Mouse (Mus musculus) large intestine, adult 2 months (tissue): ENCODE results near the gene Tnpo2. TPM values are rescaled to one million over a fixed set of nuclear protein-coding genes. Genes with fewer than 3 reads are reported as not detected.

Experiments
- DNase-seq: peaks from one replicate; pipeline ENCODE4 v3.0.0-alpha.2; 2012; ENCODE audit warnings: low read depth, low spot score
- WGBS: fragments of 180-500 bp; shearing (Covaris S2); methylation state at CpG from one replicate; pipeline ENCODE4 v1.1.7; 2018; 5-methylcytosine and 5-hydroxymethylcytosine counted together
- polyA plus RNA-seq: library from polyadenylated mRNA; depleted of rRNA; stranded (reverse); fragments of >200 nt; gene quantifications from 2 replicates; pipeline ENCODE4 v1.2.3, GENCODE M21; 2012

Gene Tnpo2
- polyA plus RNA-seq, 1 experiment: 34.5 TPM

DNA sequence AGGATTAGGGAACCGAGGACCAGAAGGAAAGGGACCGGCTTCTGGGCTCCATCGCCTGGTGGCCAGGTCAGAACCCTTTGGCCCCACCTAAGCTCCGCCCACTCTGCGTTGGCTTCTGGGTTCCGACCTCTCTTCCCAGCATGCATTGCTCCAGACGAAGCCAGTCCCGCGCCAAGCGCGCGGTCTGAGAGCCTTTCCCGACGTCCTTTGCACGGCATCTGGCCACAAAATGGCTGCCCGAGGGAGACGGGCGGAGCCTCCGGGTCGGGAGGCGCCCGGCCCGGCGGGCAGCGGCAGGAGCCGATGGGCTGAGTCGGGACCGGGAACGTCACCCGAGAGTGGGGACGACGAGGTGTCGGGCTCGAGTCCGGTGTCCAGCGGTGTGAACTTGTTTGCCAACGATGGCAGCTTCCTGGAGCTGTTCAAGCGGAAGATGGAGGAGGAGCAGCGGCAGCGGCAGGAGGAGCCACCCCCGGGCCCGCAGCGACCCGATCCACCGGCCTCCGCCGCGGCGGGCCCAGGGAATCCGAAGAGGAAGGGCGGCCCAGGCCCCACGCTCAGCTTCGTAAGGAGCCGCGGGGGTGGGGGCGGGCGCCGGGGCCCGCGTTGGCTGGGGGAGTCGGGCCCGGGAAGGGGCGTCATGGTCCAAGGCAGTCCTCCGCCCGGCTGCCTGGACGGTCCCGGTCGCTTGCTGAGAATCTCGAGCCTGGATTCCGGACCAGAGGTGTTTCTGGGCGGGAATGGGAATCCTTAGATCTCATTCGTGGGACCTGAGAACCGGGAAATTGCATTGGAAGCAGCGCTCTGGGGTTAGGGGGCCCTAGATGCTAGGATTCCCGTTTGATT, 9.8 kb upstream of the Tnpo2 start, which contains the start of gene Trir:
TSS of gene Trir (plus strand) at position 154 of the 846 bp plus-strand sequence.
- under 1% methylated on average over 74 of the region's 75 CpGs for WGBS
- DNase-seq: peak; percentile 96

DNA sequence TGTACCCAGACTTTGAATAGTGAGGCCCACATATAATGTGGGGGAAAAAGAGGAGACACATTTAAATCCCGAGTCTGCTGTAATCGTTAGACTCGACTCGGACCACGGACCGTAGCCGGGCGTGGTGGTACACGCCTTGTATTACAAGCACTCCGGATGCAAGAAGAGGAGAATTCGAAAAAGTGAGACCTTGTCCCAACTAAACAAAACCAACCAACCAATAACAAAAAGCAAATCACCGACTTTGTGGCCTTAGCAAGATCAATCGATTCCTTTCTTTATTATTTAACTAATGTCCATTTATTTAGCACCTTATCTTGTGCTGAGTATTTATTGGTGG, 9.2 kb upstream of the Tnpo2 start:
- WGBS: 1% methylated on average over 13 of the region's 13 CpGs
- no peak for DNase-seq

DNA sequence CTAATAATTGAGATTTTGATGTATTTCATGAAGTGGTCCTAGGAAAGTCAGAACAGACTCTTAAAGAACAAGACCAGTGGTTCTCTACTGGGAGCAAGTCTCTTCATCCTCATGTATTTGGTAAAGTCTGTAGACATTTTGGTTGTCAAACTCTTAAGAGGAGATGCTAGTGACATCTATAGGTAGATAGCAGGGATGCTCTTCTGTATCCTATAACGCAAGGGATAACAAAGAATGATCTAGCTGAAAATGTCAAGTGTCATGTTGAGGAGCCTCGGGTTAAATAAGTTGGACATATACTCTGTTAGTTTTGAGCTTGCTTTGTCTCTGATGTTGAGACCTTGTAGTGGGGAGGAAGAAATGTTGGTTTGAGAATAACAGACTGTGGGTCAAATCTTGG, 8.8 kb upstream of the Tnpo2 start:
- 7% methylated on average over 2 of the region's 2 CpGs for WGBS

DNA sequence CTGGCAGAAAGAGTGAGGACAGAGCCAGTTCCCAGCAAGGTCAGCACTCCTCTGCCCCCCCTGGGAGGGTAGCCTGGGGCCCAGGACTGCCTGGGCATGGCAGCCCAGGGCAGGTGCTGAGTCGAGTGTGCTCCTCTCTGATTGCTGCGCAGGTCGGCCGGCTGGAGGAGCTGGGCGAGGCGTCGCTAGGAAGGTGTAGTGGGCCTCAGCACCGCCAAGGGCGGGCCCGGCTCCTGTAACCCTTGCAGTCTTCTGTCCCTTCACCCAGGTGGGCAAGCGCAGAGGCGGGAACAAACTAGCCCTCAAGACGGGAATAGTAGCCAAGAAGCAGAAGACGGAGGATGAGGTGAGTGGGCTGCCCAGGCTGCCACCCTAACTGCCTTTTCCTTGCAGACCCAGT, 7.4 kb upstream of the Tnpo2 start:
- no peak for DNase-seq
- WGBS: 74% methylated on average over 14 of the region's 14 CpGs

More for the DNA sequence above, 8.8 kb upstream of the Tnpo2 start:
- no peak for DNase-seq

DNA sequence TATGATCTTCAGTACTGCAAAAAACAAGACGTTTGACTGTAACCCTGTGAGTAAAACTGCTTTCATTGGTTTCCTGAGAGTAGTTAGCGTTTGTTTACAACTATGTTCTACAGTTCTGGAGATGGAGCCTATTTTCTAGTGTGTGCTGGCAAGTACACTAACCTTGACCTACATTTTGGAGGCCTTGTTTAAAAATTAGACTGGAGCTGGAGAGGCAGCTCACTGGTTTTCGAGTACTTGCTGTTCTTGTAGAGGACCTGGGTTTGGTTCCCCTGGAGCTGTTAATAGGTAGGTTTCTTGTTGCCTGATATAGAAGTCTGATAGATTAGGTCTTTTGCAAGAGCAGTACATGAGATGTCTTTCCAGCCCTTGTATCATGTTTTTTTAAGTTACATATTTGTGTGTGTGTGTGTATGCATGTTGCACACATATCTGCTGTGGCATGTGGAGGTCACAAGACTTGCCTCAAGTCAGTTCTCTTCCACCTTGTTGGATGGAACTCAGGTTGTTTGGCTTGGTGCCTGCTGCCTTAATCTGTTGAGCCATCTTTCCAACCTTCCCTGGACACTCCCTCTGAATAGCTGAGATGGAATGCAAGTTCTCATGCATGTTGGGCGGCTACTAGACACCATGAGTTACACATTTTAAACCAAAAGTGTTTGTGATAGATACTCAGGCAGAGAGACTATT, 3.9 kb upstream of the Tnpo2 start:
- 61% methylated on average over 4 of the region's 4 CpGs for WGBS
- DNase-seq: no peak

DNA sequence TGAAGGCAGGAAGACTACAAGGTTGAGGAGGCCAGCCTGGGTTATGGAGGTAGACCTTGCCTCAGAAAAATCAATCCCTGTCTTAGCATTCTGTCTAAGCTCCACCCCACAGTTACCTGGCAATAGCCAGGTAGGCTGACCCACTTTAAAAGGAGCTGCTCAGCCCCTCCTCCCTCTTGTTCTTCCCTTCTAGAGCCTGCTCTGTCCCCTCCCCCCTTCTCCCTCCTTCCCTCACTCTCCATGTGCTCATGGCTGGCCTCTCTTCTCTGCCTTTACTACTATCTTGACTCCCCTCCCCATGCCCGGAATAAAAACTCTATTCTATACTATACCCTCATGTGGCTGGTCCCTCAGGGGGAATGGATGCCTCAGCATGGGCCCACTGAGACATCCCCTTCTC, 2.8 kb upstream of the Tnpo2 start:
- DNase-seq: no peak
- WGBS: 59% methylated on average over 1 of the region's 1 CpGs

DNA sequence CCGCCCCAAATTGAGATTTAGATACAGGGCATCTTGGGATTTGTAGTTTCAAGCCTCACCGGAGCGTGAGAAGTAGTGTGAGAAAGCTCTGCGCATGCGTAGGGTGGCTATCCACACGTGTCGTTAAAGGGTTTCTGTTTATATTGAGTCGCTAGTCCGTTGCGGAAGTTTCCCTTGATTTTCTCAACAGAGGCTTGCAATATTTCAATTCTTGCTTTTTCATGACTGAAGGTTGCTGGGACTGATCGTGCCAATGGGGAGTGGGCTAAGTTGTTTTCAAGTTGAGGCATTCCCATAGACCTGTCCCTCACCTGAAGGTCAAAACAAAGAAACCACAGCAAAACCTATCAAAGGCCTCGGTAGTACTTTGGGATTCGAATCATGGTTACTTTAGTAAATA, 2.0 kb upstream of the Tnpo2 start:
- DNase-seq: no peak
- 3% methylated on average over 13 of the region's 13 CpGs for WGBS

DNA sequence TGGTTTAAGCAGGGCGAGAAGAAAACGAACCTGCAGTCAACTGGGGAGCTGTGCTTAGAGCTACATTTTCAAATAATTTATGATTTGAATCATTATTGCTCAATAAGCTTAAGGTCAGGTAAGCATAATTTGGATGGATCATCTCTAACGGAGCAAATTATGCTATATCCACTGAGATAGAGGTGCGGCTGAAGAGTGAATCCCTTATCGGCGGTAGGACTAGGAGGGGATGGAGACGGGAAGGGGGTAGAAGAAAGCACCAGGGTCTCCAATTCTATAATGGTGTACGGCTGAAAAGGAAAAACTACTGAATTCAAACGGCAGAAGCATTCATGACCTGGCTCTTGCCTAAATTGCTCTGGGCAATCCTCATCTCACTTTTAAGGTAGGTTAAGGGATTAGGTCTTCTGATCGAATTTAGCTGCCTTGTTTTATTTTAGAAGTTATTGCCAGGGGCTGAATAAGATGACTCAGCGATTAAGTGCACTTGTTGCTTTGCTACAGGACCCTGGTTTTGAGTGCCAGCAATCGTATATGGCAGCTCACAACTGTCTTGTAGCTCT, 1.5 kb upstream of the Tnpo2 start:
- no peak for DNase-seq
- WGBS: 3% methylated on average over 12 of the region's 12 CpGs

DNA sequence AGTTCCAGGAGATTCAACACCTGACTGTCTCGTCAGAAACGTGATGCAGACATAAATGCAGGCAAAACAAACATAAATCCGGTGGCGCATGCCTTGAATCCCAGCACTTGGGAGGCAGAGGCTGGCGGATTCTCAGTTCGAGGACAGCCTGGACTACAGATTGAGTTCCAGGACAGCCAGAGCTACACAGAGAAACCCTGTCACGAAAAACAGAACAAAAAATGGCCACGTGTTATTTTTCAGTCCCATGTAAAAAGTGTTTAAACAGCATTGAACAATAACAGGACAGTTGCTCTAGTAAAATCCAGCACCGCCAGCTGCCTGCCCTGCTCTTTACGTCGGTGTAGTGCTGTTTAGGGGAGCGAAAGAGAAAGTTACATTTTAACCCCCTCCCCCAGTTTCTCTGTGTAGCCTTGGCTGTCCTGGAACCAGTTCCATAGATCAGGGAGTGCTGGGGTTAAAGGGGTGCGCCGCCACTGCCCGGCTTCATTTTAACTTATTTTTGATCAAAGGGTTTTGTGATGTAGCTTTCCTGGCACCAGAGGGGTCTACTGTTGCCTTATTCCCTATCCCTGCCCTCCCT, 896 bp upstream of the Tnpo2 start:
- WGBS: under 1% methylated on average over 15 of the region's 15 CpGs

DNA sequence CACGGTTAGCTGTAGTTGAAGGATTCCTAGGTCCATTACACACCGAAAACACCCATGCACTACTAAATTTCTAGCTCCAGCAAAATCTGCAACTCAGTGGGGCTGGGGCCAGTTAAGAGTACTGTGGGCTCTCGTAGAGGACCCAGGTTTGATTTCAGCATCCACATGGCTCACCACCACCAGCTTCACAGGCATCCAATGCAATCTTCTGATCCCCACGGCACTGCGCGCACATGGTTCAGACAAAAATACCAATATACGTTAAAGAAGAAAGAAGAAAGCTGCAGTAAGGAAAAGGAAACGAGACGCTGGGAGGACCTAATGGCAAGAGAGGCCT, 366 bp upstream of the Tnpo2 start:
- DNase-seq: no peak
- WGBS: 0% methylated on average over 9 of the region's 9 CpGs

More for the DNA sequence above, 896 bp upstream of the Tnpo2 start:
- DNase-seq: no peak

DNA sequence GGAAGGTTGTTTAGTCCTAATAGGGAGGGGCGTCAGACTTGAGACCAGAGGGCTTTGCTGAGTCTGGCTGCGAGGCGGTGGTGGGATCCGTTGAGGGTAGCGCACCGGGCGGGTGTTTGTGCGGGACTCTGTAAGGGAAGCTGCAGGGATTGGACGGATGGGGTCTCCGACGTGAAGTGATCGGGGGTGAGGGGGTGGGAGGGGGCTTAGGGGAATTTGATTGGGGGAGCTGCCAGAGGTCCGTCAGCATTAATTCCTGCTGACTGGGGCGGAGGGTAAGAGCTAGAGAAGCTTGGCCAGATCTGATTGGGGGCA, 608 bp downstream of the Tnpo2 start:
- 1% methylated on average over 14 of the region's 14 CpGs for WGBS
- DNase-seq: no peak

DNA sequence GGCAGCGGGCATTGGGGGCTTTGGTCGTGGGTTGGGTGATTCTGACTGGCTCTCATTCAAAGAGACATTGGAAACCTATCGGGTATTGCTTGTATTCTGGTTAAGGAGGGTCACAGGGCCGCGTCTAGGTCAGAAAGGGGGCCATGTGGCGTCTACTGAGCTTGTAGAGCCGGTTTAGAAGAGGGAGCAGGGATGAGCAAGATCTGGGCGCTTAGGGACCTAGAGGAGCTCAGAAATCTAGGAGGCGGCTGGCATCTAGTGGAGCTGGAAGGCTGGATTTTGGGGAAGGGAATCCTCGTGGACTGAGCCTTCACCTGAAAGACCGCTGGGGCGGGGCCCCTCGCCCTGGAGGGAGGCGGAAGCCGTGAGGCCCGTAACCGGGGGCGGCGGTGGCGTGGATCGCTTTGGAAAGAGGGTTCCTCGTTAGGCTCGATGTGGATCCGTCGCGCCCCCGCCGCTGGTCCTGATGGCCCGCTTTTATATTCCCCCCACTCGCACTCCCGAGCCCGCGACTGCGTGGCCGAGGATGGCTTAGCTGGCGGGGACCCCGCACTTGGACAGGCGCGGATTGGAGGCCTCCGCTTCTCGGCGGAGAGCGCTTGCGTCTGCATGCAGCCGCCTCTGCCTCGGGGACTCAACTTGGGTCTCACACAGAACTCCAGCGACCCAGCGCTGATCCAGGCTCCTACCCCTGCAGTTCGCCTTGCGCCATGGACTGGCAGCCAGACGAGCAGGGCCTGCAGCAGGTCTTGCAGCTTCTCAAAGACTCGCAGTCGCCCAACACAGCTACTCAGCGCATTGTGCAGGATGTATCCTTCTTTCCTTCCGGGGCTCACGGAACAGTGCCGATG, 1.2 kb downstream of the Tnpo2 start:
- WGBS: 1% methylated on average over 57 of the region's 57 CpGs
- no peak for DNase-seq

DNA sequence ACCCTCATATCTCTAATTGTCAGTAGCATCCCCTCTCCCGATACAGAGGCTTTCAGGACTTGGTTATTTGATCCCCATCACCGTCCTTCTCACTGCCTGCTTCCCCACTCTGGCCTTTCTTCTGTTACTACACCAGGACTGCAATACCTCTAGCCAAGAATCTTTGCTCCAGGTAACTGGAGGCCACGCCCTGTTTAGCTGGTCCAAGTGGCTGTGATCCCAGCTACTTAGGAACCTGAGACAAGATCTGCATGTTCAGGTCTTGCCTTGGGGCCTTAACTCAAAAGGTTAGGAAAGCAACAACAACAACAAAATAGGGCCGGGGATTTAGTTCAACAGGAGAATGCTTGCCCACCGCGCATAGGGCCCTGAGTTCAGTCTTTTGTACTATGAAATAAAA, 6.9 kb downstream of the Tnpo2 start:
- WGBS: 87% methylated on average over 6 of the region's 6 CpGs
- DNase-seq: no peak

DNA sequence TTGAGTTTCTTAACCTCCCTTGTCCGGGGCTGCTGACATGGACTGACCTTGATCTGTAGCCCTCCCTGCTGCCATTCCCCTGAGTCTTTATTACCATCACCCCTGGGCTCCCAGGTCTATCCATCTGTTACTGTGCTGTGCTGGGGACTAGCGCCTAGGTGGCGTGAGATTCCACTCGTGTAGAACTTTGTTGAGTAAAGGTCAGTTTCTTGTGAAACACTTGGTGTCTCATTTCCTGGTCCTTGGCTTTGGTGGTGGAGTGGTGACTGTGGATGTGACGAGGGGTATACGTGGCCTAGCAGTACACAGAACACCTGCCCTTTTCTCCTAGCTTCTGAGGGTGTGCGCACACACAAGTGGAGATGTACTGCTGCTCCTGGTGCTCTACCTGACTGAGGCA, 20.7 kb downstream of the Tnpo2 start:
- WGBS: 64% methylated on average over 7 of the region's 7 CpGs
- DNase-seq: no peak

DNA sequence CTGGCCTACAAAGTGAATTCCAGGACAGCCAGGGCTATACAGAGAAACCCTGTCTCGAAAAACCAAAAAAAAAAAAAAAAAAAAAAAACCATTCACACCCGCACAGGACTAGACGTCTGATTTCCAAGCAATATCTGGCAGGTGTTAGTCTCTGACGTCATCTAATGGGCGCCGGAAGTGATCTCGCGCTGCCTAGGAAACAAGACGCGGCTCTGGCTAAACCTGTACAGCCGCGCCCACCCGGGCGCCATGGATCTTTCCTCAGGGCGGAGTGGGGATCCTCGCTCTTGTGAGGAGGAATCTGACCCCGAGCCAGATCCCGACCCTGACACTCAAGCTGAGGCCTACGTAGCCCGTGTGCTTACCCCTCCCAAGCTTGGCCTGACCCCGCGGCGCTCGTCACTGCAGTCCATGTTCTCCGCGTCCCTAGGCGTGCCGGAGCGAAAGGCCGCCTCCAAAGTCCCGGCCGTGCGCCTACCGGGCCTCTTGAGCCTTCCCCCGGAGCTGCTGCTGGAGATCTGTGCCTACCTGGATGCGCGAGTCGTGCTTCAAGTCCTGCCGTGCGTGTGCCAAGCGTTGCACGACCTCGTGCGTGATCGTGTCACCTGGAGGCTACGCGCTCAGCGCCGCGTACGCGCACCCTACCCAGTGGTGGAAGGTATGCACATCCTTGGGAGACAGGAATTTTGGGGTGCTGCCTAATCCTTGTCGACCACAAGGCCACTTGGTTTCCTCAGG, 23.3 kb downstream of the Tnpo2 start, which contains the start of gene Fbxw9:
TSS of gene Fbxw9 (plus strand) at position 177 of the 738 bp plus-strand sequence.
- WGBS: under 1% methylated on average over 53 of the region's 53 CpGs
- DNase-seq: peak; percentile 84

DNA sequence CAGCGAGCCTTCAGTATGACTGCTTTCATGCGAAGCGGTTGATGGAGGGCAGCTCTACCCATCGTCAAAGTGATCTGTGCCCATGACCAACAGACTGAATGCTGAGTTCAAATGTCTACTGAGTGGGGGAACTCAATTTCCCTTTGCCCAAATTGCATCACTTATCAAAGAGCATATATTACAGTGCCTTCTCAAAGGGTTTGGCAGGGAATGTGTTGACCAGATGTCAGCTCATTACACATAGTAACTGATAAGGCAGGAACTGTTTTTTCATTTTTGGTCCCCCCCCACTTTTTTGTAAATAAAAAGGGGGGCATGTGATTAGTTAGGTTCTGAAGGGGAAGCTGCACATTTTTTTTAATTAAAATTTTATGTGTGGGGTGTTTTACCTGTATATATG, 25.9 kb downstream of the Tnpo2 start:
- no peak for DNase-seq
- WGBS: 92% methylated on average over 4 of the region's 4 CpGs

DNA sequence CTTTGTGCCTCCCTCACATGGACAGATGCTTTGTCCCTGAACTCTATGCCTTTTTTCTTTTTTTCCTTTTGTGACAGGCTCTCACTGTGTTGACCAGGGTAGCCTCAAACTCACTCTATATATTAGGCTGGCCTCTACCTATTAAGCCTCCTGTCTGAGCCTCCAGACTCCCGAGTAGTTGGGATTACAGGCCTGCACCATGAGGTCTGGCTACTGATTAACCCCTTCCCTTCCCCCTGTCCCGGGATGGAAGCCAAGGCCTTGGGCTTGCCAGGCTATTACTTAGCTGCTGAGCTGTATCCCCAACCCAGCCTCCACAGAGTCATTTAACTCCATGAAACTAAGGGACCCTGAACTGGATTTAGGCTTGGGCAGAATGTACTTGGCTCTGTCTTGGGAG, 28.5 kb downstream of the Tnpo2 start:
- 21% methylated on average over 2 of the region's 2 CpGs for WGBS
- DNase-seq: no peak

DNA sequence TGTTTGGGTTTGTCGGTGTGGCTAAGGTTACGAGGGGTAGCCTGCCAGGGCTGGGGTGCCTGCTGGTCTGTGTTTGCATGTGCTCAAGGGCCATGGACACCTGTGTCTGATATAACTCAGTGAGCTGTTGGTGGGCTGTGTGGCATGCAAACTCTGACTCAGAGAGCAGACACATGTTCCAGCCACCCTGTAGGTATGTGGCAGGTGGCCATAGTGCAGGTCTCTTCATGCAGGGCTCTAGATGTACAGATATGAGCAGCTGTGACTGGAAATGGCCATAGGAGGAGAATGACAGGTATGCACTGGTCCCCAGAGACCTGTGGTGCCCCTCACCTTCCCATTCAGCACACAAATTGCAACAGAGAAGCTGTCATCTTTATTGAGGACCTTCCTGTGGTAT, 30.4 kb downstream of the Tnpo2 start:
- DNase-seq: no peak
- WGBS: 95% methylated on average over 2 of the region's 2 CpGs

DNA sequence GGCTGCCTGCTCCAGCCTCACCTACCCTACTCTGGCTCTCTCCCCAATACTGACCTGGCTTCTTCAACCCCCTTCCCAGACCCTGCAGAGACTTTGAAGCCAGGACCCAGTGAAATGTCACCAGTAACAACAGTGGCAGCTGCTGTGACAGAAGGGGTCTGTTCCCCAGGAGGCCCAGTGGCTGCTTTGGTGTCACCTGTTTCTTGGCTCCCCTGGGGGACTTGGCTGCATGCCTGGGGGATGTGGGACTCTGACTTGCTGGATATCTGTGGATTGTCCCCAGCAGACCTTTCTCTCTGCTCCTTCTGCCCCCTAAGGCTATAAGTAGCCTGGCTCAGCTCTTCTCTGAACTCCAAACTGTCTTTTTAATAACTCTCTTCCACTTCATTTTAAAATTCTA, 31.3 kb downstream of the Tnpo2 start, which contains the start of gene Gm5741:
TSS of gene Gm5741 (minus strand) at position 1 of the 400 bp plus-strand sequence.
- no peak for DNase-seq
